Mouse (Mus musculus) midbrain, embryonic 11.5 days (tissue): ENCODE measurements around the gene Cep131. TPM values are rescaled to one million over a fixed set of nuclear protein-coding genes. Genes with fewer than 3 reads are reported as not detected.

Experiments
- ATAC-seq: fragments of 200-750 bp; cut with Nextera tagmentation; 2 replicates; pipeline ENCODE4 v1.8.0; 2017; ENCODE audit warnings: moderate TSS enrichment, moderate library complexity; ENCODE audit not compliant: low FRiP score
- DNase-seq: peaks from one replicate; pipeline ENCODE4 v3.0.0; 2015; ENCODE audit warnings: low spot score; ENCODE audit errors: missing footprints
- H3K27ac ChIP-seq: fragments of 300-500 bp; sonication (generic); 2 replicates; pipeline ENCODE4 v1.5.1; 2014; ENCODE audit warnings: low read depth, low read length
- H3K27me3 ChIP-seq: fragments of 300-500 bp; sonication (generic); 2 replicates; pipeline ENCODE4 v1.6.1; 2014; ENCODE audit warnings: mild to moderate bottlenecking, low read length, moderate library complexity, mixed read lengths; ENCODE audit not compliant: control insufficient read depth, insufficient read depth
- H3K36me3 ChIP-seq: fragments of 300-500 bp; sonication (generic); 2 replicates; pipeline ENCODE4 v1.6.1; 2014; ENCODE audit warnings: mild to moderate bottlenecking, low read length, moderate library complexity, mixed read lengths; ENCODE audit not compliant: control insufficient read depth, insufficient read depth
- H3K4me1 ChIP-seq: fragments of 300-500 bp; sonication (generic); 2 replicates; pipeline ENCODE4 v1.6.1; 2014; ENCODE audit warnings: low read length; ENCODE audit not compliant: control insufficient read depth, insufficient read depth
- H3K4me2 ChIP-seq: fragments of 300-500 bp; sonication (generic); 2 replicates; pipeline ENCODE4 v1.6.1; 2014; ENCODE audit warnings: mild to moderate bottlenecking, moderate library complexity
- H3K4me3 ChIP-seq: fragments of 300-500 bp; sonication (generic); 2 replicates; pipeline ENCODE4 v1.5.1; 2014; ENCODE audit warnings: low read depth, low read length
- H3K9ac ChIP-seq: fragments of 300-500 bp; sonication (generic); 2 replicates; pipeline ENCODE4 v1.6.1; 2014; ENCODE audit warnings: low read length
- H3K9me3 ChIP-seq: fragments of 300-500 bp; sonication (generic); 2 replicates; pipeline ENCODE4 v1.6.1; 2016; ENCODE audit warnings: low read length; ENCODE audit not compliant: control insufficient read depth
- WGBS: fragments of 180-500 bp; shearing (Covaris S2); extraction: QIAGEN DNeasy Blood & Tissue Kit; methylation state at CpG from one replicate; pipeline ENCODE4 v1.1.7; 2014; 5-methylcytosine and 5-hydroxymethylcytosine counted together
- polyA plus RNA-seq: library from polyadenylated mRNA; unstranded; fragments of >200 nt; fragmentation: Nextera tagmentation; extraction: Ambion mirVana; gene quantifications from 2 replicates; pipeline ENCODE4 v1.2.1, GENCODE M21; 2014

Cep131 gene
- polyA plus RNA-seq, 1 experiment from 2014 or later = 28.9 TPM

DNA sequence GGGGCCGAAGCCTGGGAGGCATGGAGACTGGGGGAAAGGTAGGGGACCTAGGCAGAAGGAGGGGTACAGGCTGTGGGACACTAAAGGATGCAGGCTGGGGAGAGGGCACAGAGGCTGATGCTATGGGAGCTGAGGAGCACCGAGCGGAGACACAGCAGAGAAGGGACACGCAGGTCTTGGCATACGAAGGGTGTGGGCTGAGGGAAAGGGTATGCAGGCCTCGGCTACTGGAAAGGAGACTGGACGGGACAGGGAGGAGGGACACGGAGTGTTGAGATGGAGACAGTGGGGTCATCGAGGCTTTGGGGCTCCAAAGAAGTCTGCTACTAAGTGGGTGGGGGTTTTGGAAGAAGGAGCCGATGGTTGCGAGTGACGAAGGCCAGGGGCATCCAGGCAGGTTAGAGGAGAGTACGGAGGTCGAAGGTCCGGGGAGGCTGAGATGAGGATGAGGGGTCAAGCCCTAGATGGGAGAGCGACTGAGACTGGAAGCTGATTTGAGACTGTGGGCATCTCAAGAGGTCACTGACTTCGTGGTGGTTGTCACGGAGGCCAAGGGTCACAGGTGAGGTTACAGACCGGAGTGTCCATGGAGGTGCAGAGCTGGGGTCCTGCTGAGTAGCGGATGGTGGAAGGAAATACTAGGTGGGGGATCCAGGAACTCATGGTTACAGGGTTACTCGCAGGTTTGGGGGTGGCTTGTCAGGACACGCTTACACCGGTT, 38.9 kb downstream of the Cep131 start:
- peak overlapping the region; percentile 78 for H3K9ac ChIP-seq
- ATAC-seq = peak; percentile 55
- peak overlapping the region; percentile 62 for H3K4me3 ChIP-seq
- H3K4me1 ChIP-seq = peaks cover 19% of the 10 kb centered on the region
- DNase-seq = peak; percentile 95
- H3K27ac ChIP-seq = no peak overlapping the region
- peak overlapping the region; percentile 97 for H3K4me2 ChIP-seq
- no peaks in the 10 kb centered on the region for H3K9me3 ChIP-seq
- H3K27me3 ChIP-seq = peaks cover 24% of the 10 kb centered on the region; the same call in 1 of the 2 replicates
- WGBS = 8% methylated on average over 23 of the region's 23 CpGs
- H3K36me3 ChIP-seq = no peaks in the 10 kb centered on the region

DNA sequence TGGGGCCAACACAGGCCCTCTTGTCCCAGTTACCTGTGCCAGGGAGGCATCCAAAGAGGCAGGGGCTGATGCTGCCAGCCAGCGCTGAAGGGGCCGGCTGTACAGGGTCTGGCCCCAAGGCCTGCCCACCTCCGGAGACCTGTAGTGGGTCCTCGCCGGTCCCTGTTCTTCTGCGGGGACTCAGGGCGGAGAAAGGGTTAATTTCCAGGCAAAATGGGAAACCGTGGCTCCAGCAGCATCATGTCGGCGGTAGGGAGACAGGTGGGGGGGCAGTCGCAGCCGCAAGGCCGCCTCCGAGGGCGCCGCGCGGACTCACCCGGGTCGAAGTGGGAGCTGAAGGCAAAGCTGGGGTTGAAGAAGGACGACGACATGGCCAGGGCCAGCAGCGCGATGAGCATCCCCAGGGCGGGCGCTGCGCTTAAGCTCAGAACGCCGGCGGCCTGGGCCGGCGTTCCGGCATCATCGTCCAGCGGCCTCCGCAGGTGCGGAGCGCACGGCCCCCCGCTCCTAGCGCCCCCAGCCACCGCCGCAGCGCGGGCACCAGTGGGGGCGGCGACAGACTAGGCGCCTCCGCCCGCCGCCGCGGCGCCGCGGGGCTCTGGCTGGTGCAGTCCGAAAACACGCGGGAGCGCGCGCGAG, 40.0 kb downstream of the Cep131 start, which contains the start of gene Aatk:
Aatk (minus strand) TSS at position 615 of the 639 bp plus-strand sequence.
- WGBS = 1% methylated on average over 52 of the region's 63 CpGs
- H3K36me3 ChIP-seq = no peaks in the 10 kb centered on the region
- ATAC-seq (peak; percentile 20; the same call in 1 of the 2 replicates), DNase-seq (peak; percentile 95)
- peak within 1 kb of the TSS; percentile 62 for H3K4me3 ChIP-seq
- H3K4me2 ChIP-seq = peak within 1 kb of the TSS; percentile 97
- peak within 1 kb of the TSS; percentile 78 for H3K9ac ChIP-seq
- no peaks in the 10 kb centered on the region for H3K9me3 ChIP-seq
- peaks cover 19% of the 10 kb centered on the region for H3K4me1 ChIP-seq
- H3K27me3 ChIP-seq = peaks cover 24% of the 10 kb centered on the region; the same call in 1 of the 2 replicates
- peak within 1 kb of the TSS; percentile 9; the same call in 1 of the 2 replicates for H3K27ac ChIP-seq

DNA sequence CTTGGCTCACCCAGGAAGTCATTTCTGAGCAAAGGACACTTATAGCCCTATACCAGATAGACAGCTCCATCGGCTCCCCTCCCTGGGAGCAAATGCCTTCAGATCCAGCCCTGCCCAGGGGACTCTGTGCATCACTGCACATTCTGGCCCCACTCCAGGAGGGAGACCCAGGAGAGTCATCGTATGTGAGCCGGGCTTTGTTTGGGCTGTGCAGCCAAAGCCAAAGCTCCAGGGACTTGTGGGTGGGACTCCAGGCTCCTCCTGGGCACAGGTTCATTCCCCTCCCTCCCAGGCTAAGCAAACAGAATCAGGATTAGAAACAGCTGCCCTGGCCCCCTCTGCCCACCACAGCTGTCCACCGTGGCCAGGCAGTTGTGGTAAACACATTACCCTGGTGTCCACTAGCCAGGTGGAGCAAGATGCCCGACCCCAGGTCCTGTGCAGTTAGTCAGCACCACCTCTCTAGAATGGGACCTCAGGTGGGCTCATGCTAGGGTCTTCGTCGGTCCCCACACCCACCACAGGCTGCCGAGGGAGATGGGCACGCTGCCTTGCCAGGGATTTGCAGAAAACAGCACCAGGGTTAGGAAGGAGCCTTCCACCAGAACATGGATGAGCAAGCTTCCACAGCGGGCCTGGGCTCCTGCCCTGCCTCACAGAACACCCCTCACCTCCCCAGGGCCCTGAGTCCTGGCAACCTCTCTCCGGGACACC, 40.6 kb downstream of the Cep131 start:
- H3K4me2 ChIP-seq = peak overlapping the region; percentile 97
- no peaks in the 10 kb centered on the region for H3K36me3 ChIP-seq
- H3K4me1 ChIP-seq = peaks cover 19% of the 10 kb centered on the region
- H3K9me3 ChIP-seq = no peaks in the 10 kb centered on the region
- H3K9ac ChIP-seq = peak overlapping the region; percentile 78
- ATAC-seq (no peak), DNase-seq (peak; percentile 91)
- peak overlapping the region; percentile 62 for H3K4me3 ChIP-seq
- no peak overlapping the region for H3K27ac ChIP-seq
- H3K27me3 ChIP-seq = peaks cover 24% of the 10 kb centered on the region; the same call in 1 of the 2 replicates
- WGBS = 49% methylated on average over 11 of the region's 11 CpGs

DNA sequence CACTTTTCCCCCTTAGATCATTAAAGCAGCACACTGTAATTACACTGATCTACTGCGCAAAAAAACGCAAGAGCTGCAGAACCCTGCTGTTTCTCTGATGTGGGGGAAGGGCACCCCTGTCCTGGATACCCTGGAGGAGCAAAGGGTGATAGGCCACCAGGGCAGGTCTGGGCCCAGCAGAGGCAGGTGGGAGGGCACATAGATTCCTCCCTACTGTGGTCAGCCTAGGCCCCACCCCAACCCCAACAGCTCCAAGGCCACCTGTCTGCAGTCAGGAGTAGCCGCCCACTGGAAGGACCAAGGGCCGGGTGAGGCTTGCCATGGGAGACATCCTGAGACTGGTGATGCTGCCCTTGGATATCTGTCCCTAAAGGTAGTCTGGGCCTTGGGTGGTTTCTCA, 41.3 kb downstream of the Cep131 start:
- DNase-seq = no peak
- peaks cover 19% of the 10 kb centered on the region for H3K4me1 ChIP-seq
- no peak overlapping the region for H3K4me2 ChIP-seq
- H3K9me3 ChIP-seq = no peaks in the 10 kb centered on the region
- WGBS = 67% methylated on average over 4 of the region's 4 CpGs
- H3K36me3 ChIP-seq = no peaks in the 10 kb centered on the region
- no peak overlapping the region for H3K4me3 ChIP-seq
- H3K27ac ChIP-seq = no peak overlapping the region
- ATAC-seq = no peak
- H3K9ac ChIP-seq = no peak overlapping the region
- H3K27me3 ChIP-seq = peaks cover 24% of the 10 kb centered on the region; the same call in 1 of the 2 replicates

DNA sequence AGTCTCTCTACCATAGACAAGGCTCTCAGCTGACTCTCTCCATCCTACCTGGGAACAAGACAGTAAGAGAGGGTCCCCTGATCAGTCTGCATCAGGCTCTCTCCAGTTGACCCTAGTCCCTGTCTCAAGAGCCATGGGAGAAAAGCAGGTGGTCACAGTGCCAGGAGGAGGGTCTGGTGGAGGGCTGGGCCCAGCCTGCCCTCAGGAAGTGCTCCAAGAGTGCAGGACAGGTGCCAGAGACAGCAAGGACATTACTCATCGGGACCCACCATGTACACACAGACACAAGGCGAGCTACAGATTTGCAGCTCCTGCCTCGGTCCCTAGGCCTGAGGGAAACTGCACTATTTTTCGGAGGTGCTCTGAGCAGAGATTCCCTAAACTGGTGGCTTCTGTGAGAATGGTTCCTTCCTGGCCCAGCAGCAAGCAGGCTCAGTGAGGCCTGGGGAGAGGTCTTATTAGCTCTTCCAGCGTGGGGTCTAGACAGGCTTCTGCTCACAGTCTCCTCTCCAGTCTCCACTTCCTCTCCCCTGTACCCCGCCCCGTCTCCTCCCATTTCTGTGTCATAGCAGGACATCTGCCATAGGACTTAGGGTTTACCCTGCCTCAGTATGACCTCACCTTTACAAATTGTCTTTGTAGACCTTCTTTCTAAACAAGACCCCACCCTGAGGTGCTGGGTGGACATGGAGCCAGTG, 44.3 kb downstream of the Cep131 start:
- WGBS = 74% methylated on average over 7 of the region's 7 CpGs
- Histone ChIP-seq H3K4me2 (no peak overlapping the region), H3K27ac (no peak overlapping the region), H3K4me1 (peaks cover 6% of the 10 kb centered on the region), H3K9ac (no peak overlapping the region), H3K36me3 (no peaks in the 10 kb centered on the region), H3K9me3 (no peaks in the 10 kb centered on the region), H3K4me3 (no peak overlapping the region), H3K27me3 (peaks cover 6% of the 10 kb centered on the region; the same call in 1 of the 2 replicates)
- no peak for ATAC-seq
- no peak for DNase-seq

DNA sequence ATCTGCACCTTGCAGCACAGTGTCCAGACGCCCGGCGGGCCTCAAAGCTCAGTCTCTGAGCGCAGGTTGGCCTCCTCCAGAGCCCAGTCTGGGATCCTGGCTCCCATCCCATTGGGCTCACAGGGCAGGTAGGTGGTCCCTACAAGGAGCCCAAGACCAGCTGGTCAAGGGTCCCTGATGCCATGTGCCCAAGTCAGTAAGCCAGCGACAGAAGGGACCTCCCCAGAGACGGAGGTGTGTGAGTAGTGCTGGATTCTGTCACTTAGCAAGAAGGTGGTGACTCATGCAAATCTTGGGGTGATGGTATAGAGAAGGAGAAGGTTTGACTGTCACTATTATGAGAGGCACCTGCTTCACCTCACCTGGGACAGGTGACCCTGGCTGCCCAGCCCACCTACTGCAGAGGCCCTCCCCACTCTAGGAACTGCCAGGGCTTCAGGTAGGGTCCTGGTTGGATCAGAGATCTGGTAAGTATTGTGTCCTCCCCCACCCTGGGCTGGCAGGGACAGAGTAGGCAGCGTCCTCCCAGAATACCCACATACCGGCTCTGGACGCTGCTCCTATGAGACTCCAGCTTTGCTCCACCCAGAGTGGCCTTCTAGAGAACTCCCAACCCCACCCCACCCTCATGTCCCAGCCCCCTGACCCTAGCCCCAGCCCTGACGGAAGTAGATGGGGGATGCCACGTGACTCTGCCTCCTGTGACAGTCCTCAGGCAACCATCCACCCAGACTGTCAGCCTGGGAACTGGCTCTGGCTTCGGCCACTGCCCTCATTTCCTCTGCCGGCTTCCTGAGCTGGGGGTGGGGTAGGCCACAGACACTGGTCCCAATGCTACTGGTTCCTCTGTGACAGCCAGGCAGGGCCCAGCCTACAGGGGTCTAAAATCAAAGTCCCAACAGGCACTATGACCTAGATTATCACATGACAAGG, 45.2 kb downstream of the Cep131 start:
- no peak for ATAC-seq

GRCm38 (mm10) chr11:120040440-120040839, 46.2 kb downstream of the Cep131 start:
- Histone ChIP-seq H3K9ac (no peak overlapping the region), H3K27me3 (no peaks in the 10 kb centered on the region), H3K4me2 (no peak overlapping the region), H3K9me3 (no peaks in the 10 kb centered on the region), H3K4me1 (no peaks in the 10 kb centered on the region), H3K36me3 (no peaks in the 10 kb centered on the region), H3K27ac (no peak overlapping the region), H3K4me3 (no peak overlapping the region)
- ATAC-seq (no peak), DNase-seq (no peak)
- WGBS = 82% methylated on average over 8 of the region's 8 CpGs

More for the DNA sequence above, 45.2 kb downstream of the Cep131 start:
- Histone ChIP-seq H3K4me2 (no peak overlapping the region), H3K27me3 (peaks cover 6% of the 10 kb centered on the region; the same call in 1 of the 2 replicates), H3K27ac (no peak overlapping the region), H3K9me3 (no peaks in the 10 kb centered on the region), H3K4me1 (peaks cover 5% of the 10 kb centered on the region), H3K36me3 (no peaks in the 10 kb centered on the region), H3K9ac (no peak overlapping the region), H3K4me3 (no peak overlapping the region)
- DNase-seq = no peak
- WGBS = 68% methylated on average over 11 of the region's 13 CpGs

DNA sequence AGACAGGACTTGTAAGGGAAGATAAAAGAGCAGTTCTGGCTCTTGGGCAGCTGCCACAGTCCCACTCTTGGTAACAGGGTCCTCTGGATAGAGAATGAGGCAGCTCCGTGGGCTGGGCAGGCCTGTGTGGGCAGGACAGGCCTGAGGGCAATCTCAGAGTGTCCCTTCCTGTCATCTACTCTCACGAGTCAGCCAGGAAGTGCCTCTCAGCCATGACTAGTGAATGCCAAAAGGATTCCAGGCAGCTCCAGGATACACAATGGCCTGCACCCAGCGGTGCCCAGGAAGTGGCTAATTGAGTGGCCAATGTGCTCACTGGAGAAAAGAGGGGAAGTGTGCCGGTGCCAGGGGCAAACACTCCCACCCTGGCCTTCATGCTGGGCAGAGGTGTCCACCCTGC, 47.0 kb downstream of the Cep131 start:
- no peak overlapping the region for H3K27ac ChIP-seq
- no peak for DNase-seq

More for the DNA sequence above, 47.0 kb downstream of the Cep131 start:
- no peaks in the 10 kb centered on the region for H3K9me3 ChIP-seq
- no peak overlapping the region for H3K4me2 ChIP-seq
- WGBS = 58% methylated on average over 4 of the region's 4 CpGs
- no peaks in the 10 kb centered on the region for H3K36me3 ChIP-seq
- no peak for ATAC-seq
- no peak overlapping the region for H3K9ac ChIP-seq
- H3K4me3 ChIP-seq = no peak overlapping the region
- H3K27me3 ChIP-seq = no peaks in the 10 kb centered on the region
- no peaks in the 10 kb centered on the region for H3K4me1 ChIP-seq
